Mouse (Mus musculus) embryo, embryonic 11.5 days (tissue): ENCODE results near the gene Gm3415.
"Not testable (repeated sequence)": the region's sequence is repeated elsewhere in the genome, so short reads cannot be mapped to it uniquely, and the experiment has no call there.

Experiments
- DNase-seq: peaks from one replicate; pipeline ENCODE4 v3.0.0-alpha.2; 2012; ENCODE audit warnings: low read depth, low spot score

Gene Gm3415

DNA sequence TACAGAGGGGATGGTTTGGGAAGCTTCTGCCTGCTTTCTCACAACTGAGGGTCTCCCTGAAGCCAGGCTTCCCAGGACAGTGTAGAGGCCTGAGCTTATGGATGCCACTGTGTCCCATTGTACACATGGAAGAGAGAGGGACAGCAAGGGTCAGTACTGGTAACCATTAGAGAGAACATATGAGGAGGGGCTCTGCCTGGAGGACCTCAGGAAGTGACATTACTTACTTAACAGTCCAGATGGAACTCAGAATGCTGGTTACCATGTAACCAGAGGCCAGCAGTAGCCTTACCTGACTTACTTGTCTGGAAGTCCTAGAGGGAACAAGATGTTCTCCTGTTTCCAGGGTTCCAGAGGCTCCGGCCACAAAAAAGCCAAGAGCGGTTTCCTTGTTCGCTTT is at the start of gene Gm3415:
Gene Gm3415, plus strand, starts transcription at position 301 of the 400 bp plus-strand sequence.
- DNase-seq, result not testable (repeated sequence)

DNA sequence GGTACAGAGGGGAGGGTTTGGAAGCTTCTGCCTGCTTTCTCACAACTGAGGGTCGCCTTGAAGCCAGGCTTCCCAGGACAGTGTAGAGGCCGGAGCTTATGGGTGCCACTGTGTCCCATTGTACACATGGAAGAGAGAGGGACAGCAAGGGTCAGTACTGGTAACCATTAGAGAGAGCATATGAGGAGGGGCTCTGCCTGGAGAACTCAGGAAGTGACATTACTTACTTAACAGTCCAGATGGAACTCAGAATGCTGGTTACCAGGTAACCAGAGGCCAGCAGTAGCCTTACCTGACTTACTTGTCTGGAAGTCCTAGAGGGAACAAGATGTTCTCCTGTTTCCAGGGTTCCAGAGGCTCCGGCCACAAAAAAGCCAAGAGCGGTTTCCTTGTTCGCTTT is 42.1 kb upstream of the Gm3415 start, which contains the start of gene Gm3402:
Gene Gm3402, plus strand, starts transcription at position 301 of the 400 bp plus-strand sequence.
- not testable (repeated sequence) for DNase-seq

DNA sequence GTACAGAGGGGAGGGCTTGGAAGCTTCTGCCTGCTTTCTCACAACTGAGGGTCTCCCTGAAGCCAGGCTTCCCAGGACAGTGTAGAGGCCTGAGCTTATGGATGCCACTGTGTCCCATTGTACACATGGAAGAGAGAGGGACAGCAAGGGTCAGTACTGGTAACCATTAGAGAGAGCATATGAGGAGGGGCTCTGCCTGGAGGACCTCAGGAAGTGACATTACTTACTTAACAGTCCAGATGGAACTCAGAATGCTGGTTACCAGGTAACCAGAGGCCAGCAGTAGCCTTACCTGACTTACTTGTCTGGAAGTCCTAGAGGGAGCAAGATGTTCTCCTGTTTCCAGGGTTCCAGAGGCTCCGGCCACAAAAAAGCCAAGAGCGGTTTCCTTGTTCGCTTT is 30.4 kb upstream of the Gm3415 start, which contains the start of gene Gm3404:
Gene Gm3404, plus strand, starts transcription at position 301 of the 400 bp plus-strand sequence.
- not testable (repeated sequence) for DNase-seq

DNA sequence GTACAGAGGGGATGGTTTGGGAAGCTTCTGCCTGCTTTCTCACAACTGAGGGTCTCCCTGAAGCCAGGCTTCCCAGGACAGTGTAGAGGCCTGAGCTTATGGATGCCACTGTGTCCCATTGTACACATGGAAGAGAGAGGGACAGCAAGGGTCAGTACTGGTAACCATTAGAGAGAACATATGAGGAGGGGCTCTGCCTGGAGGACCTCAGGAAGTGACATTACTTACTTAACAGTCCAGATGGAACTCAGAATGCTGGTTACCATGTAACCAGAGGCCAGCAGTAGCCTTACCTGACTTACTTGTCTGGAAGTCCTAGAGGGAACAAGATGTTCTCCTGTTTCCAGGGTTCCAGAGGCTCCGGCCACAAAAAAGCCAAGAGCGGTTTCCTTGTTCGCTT is 18.6 kb upstream of the Gm3415 start, which contains the start of gene Gm3409:
Gene Gm3409, plus strand, starts transcription at position 301 of the 400 bp plus-strand sequence.
- not testable (repeated sequence) for DNase-seq

DNA sequence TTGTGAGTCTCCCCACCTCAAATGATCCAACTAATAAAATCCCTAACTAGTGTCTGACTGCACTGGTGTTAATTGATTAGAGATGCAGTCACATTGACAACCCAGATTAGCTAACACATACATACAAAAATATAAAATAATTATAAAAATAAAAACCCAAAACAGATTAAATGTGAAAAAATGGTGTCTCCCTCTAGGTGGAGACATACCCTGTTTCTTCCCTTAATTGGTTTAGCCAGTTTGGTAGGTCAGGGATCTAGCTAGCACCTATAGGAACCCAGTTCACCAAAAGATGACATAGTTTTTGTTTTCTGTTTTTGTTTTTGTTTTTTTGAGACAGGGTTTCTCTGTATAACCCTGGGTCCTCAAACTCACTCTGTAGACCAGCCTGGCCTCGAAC is 8.3 kb downstream of the Gm3415 start:
- no peak for DNase-seq

DNA sequence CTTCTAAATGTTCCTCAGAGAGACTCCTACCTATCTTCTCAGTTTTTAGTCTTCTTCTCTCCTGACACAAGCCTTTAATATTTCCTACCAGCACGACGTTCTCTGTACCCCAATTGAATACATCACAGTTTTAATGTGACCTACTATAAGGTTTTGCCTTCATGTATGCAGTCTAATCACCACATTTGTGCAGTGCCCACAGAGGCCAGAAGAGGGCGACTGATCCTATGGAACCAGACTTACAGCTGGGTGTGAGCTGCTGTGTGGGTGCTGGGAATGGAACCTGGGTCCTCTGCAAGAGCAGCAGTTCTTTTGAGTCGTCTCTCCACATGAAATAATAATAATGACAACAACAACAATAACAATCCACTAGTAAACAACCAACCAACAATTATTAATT is 11.1 kb downstream of the Gm3415 start:
- peak; percentile 47 for DNase-seq

DNA sequence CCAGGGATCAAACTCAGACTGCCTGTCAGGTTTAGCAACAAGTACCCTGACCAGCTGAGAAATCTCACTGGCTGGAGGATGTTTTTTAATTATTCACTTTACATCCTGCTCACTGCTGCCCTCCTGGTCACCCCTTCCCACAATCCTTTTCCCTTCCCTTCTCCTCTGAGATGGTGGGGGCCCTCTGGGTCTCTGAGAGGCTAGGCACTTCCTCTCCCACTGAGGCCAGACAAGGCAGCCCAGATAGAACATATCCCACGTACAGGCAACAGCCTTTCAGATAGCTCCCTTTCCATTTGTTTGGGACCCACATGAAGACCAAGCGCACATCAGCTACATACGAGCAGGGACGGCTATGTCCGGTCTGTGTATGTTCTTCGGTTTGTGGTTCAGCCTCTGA is 14.2 kb downstream of the Gm3415 start:
- DNase-seq, result not testable (repeated sequence)

DNA sequence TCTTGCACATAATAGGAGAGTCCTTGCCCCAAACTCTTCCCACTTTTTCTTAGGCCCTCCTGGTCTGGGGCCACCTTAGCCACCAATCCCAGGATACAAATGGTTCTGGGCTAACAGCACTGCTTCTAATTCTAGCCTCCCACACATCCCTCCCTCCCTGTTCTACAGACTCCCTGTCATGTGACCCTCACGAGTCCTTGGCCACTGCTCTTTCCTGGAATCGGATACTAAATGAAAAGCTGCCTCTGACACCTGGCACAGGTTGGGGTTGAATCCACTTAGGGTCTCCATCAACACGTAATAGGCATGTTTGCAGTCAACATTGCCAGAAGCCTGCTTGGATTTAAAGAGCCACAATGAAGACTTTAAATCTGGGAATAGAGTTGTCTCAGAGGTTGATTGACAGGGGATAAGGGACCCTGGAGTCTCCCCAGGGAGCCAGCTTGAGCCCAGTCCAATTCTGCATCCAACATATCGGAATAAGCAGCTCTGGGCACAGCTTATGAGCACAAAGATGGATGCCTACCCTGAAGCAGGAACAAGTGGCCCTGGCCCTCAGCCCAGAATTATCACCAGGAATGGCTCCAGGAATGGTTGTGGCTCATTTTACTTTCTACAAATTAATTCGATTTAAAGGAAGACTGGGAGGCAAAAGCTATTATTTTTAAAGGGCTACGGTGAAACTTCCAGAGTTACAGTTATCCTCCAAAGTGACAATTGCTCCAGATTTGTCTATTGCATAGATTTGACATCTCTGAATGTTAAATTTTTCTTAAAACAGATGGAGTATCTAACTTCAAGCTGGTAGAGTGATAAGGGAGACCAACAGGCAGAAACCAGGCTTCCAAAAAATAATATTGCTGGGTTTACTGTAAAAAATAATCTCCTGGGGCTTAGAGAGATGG is 16.1 kb downstream of the Gm3415 start:
- not testable (repeated sequence) for DNase-seq

DNA sequence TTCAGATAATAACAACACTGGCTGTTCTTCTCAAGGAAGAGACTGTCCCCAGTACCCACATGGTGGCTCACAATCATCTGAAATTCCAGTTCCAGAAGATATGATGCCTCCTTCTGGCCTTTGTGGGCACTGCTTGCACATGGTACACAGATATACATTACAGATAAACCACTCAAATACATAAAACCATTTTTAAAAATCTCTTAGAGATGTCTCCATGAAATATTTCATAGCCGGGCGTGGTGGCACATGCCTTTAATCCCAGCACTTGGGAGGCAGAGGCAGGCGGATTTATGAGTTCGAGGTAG is 16.8 kb downstream of the Gm3415 start:
- DNase-seq, result not testable (repeated sequence)

DNA sequence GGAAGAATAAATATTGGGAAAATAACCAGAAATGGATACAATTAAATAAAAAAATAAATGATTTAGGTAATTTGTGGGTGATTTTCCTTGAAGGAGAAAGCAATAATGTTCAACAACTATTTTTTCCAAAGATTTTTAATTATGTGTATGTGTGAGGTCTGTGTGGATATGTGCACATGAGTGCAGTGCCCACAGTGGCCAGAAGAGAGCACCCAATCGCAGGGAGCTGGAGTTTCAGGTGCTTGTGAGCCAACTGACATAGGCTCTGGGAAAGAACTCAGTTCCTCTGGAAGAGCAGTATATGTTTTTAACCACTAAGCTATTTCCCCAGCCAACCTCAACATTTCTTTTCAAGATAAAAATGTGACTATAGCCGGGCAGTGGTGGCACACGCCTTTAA is 20.7 kb downstream of the Gm3415 start:
- DNase-seq, result no peak

DNA sequence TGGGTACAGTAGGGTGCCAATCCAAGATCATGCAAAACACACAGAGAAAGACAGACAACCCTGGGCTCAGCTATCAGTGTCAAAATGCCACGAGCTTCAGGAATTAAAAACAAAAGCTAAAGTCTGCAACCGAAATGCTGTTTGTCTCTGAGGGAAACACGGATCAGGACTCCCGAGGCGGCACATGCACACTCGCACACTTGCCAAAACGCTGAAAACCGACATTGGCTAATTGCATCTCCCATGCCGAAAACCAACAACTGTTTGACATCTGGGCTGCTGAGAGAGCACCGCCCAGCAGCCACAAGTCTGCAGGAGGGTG is 28.2 kb downstream of the Gm3415 start:
- no peak for DNase-seq

DNA sequence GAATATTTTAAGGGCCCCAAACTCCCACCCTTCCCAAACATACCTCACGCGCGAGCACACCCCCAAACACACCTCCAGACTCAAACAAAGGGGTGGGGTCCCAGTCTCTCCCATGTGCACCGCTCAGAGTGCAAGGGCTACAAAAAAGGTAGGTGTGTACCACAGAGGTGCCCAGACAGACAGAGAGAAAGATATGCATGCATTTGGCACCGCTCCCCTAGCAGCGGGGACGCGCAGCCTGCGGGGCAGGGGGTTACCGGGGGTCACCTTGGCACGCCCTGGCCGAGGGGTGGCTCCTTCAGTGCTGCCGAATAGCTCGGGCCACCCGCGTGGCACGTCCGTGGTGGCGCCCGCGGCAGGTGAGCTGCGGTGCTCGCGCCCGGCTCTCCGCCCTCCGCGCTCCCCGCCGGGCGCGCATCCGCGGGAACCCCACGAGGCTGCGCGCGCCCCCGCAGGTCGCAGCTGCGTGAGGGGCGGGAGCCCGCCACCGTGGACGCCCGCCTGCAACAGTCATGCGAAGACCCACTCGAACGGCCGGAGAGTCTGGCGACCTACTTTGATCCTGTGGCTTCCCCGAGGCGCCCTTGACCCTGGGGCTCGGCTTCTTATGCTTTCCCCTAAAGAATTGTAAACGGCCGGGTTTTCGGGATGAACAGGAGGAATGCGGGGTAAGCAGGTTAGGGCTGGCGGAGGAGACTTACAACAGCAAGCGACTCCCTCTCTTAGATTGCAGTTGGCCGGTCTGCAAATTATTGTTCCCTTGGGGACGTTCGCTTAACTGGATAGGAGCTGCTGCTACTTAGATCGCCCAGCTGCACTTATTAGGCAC is 28.8 kb downstream of the Gm3415 start, which contains the start of gene Gpr12:
Gene Gpr12, minus strand, starts transcription at position 762 of the 829 bp plus-strand sequence.
- DNase-seq, result peak; percentile 42

DNA sequence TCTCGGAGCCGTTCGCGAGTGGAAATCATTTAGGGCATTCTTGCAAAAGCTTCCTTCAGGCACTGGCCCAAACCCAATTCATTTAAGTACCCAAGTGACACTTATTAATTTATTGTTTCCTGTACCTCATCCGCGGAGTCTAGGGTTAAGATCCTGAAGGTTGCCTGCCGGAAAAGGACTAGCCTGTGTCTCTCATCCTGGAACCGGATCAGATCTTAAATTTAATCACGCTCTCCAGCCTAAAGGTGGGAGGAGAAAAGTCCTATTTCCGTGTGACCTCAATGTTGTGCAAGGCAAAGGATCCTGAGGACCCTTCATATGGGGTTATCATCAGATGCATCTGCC is 29.3 kb downstream of the Gm3415 start:
- DNase-seq, result no peak

DNA sequence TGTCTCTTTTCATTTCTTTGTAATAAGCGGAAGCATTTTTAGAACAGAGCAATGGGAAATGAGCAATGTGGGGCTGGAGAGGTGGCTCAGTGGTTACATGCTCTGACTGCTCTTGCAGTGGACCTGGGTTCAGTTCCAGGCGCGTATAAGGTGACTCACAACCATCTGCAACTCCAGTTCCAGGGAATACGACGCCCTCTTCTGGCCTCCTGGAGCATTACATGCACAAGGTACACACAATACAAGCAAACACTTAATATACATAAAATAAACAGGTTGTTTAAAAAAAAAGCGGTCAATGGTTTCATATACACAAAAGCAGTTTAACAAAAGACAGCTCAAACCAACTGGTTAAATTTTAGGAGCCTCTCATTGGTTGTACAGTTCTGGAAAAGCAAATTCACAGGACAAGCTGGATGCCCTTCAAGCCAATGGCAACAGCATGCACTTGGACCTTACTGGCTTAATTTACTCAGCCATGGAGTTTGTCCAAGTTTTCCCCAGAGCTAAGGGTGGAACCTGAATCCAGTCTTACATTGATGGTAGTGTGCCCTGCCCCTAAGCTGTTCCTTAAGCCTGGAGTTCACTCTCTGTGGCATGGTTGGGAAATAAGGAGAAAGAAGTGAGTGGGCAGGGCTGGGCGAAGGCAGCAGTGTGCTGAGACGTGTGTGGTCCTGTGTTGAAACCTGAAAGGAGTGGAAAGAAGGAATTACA is 30.6 kb downstream of the Gm3415 start:
- no peak for DNase-seq

DNA sequence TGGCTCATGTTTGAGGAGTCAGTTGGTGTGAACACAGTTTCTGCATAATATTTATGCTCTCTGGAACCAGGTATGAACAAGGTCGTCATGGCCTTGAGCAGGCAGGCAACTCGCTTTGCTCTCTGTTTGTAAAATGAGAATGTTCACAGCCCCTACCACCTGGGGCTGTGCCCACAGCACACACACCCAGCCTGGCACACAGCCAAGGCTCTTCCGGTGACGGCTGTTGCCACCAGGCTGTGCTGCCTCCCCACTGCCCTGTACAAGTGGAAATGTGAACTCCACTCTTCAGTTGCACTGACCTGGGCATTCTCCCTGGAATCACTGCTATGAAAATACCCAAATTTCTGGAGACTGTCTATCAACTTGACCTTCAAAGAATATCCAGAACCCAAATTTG is 35.1 kb downstream of the Gm3415 start:
- no peak for DNase-seq

DNA sequence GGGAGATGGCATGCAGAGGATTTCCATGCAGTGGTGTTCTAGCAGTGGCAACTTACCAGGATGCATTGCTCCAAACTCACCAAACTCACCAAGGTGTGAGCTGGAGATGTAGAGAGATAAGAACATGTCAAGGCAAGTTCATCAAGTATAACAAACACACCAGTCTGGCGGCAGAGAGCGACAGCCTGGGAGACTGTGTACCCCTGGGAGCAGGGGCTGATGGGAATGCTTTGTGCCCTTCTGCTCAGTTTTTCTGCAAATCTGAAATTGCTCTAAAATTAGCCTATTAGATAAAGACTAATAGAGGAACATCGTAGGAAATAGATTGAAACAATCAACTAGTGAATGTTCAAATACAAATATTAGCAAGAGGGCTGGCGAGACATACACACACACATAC is 35.7 kb downstream of the Gm3415 start:
- DNase-seq, result no peak

DNA sequence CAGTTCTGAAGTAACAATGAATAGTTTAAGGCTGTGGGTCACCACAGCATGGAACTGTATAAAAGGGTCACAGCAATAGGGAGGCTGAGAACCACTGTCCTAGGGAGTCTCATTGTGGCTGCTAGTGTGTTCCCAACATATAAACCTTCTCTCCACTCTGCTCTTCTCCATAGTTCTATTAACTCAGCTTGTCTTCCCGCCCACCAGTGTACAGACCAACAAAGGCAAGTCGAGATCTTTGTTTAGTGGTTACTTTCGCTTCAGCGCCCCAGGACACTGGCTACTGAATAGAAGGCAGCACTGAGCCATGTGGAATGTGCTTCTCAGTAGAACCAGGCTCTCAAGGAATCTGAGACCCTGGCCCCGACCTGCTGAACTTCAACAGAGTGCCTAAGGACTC is 36.6 kb downstream of the Gm3415 start:
- no peak for DNase-seq

DNA sequence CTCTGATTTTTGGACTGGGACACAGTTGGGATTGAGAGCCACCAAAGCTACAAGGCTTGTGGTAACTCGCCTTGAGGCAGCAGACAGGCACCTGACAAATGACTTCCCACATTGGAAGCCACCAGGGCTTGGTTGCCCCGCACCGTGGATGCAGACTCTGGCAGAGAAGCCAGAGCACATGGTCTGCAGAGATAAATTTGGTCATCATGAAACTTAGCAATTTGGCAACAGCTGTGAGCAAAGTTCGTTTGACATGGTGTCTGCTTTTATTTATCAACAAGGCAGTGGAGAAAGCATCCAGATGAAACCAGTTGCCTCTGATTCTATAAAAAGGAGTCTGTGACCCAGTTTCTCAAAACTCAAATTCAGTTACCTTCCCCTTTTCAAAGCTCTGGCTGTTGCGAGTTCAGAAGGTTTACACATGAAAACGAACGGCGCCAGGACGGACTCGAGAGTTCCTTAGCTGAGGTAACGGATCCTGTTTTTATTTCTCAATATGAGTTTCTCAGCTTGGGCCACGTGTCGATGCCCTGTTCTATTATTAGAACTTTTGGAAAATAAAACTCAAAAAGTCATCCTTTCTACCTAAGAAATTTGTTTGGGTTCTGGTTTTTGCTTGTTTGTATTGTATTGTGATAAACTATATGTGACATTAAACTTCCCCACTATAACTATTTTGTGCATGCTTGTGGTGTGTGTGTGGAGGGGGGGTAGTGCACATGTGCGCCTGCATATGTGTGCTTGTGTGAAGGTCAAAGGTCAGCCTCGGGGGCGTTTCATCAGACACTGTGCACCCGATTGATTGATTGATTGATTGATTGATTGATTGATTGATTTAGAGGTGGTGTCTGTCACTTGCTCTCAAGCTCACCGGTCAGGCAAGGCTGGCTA is 40.9 kb downstream of the Gm3415 start:
- DNase-seq, result no peak

DNA sequence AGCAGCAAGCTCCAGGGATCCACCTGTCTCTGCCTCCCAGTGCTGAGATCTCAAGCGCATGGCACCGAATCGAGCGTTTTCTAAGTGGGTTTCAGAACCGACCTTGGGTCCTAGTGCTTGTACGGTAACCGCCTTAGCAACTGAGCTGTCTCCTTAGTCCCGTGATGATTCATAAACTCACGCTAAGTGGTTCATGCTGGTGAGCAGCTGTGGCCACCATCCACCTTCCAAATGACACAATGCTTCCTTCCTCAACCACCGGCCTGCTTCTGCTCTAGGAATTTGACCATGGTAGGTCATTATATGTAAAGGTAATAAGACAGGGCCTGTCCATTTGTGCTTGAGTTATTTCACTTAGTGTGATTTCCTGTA is 41.6 kb downstream of the Gm3415 start:
- no peak for DNase-seq

DNA sequence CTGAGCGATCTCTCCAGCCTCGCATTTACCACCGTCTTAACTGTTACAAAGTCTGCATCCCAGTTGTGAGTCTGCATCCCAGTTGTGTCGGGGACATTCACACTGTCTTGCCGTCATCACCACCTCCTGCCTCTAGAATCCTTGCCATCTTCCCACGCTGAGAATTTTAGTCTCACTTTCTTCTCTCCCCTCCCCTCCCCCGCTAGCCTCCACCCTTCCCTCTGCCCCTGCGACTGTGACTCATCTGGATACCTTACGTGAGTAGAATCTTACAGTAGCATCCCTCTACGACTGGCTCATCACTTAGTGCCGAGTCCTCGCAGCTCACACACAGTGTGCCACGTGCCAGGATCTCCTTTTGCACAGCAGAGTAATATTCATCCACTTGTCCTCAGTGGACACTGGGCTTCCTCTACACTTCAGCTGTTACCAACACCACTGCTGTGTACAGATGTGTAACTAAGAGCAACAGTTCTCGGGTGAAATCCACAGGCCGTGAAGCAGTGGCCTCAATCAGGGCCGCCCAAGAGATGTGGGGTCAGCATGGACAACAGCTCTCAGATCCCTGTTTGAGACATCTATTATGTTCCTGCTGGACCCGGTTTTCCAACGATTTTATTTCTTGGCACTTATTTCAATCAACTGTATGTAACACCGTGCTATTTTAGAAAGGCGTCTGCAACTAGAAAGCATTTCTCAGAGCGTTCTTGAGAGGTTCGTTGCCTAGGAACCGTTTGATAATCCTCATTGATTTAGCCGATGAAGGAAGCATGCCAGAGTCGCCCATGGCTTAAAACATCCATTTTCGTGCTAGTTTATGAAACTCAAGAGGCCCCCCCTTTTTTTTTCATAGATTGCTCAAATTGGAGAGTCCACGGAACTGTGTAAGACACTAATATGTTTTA is 42.5 kb downstream of the Gm3415 start:
- DNase-seq, result no peak
